Mouse (Mus musculus) MEL (cell line): ENCODE data around the gene Kif5a. TPM values are rescaled to one million over a fixed set of nuclear protein-coding genes. Genes with fewer than 3 reads are reported as not detected.

ENCODE experiments used
- DNase-seq: peaks from one replicate; pipeline ENCODE4 v3.0.0; 2011; ENCODE audit warnings: low read depth, low spot score
- H3K27ac ChIP-seq: 2 replicates; pipeline ENCODE4 v1.5.1; 2012; ENCODE audit warnings: low read depth, mild to moderate bottlenecking, control low read depth, low read length, moderate library complexity; ENCODE audit not compliant: control insufficient read depth
- H3K27me3 ChIP-seq, 2 experiments: fragments of 150-350 bp in 1 of 2; sonication (generic) in 1 of 2; 2 replicates each; pipeline ENCODE4 v1.6.1; 2012; ENCODE audit warnings: low read length in 2 of 2, mild to moderate bottlenecking in 2 of 2, improper control_type of control experiment in 1 of 2, moderate library complexity in 1 of 2; ENCODE audit not compliant: insufficient read depth in 2 of 2, control insufficient read depth in 1 of 2
- H3K36me3 ChIP-seq, 2 experiments: 2 replicates each; pipeline ENCODE4 v1.6.1; 2012 to 2014; ENCODE audit warnings: low read length in 2 of 2, improper control_type of control experiment in 1 of 2, inconsistent platforms in 1 of 2, mild to moderate bottlenecking in 1 of 2; ENCODE audit not compliant: insufficient read depth in 2 of 2, control insufficient read depth in 1 of 2
- H3K4me1 ChIP-seq, 2 experiments: fragments of 150-350 bp in 1 of 2; sonication (generic) in 1 of 2; 2 replicates each; pipeline ENCODE4 v1.6.1; 2012; ENCODE audit warnings: low read length in 2 of 2, improper control_type of control experiment in 1 of 2, mild to moderate bottlenecking in 1 of 2; ENCODE audit not compliant: insufficient read depth in 2 of 2, control insufficient read depth in 1 of 2
- H3K4me3 ChIP-seq, 2 experiments: fragments of 150-350 bp in 1 of 2; sonication (generic) in 1 of 2; 2 replicates each; pipeline ENCODE4 v1.5.1; 2012; ENCODE audit warnings: low read depth in 2 of 2, low read length in 2 of 2, mild to moderate bottlenecking in 2 of 2, moderate library complexity in 2 of 2, control low read depth in 1 of 2, improper control_type of control experiment in 1 of 2; ENCODE audit not compliant: control insufficient read depth in 1 of 2, insufficient read depth in 1 of 2
- H3K79me2 ChIP-seq: 2 replicates; pipeline ENCODE4 v1.6.1; 2012; ENCODE audit warnings: mild to moderate bottlenecking, low read length, moderate library complexity; ENCODE audit not compliant: control insufficient read depth, poor library complexity, insufficient read depth
- H3K9ac ChIP-seq: 2 replicates; pipeline ENCODE4 v1.6.1; 2012; ENCODE audit warnings: low read depth, mild to moderate bottlenecking, control low read depth, low read length, moderate library complexity; ENCODE audit not compliant: control insufficient read depth, poor library complexity, severe bottlenecking
- H3K9me3 ChIP-seq: fragments of 150-350 bp; sonication (generic); replicated peaks from 2 replicates; pipeline ENCODE4 v1.6.1; 2012; ENCODE audit warnings: mild to moderate bottlenecking, low read length, improper control_type of control experiment, moderate library complexity; ENCODE audit not compliant: insufficient read depth
- CHD1 ChIP-seq: IDR thresholded peaks from 2 replicates; pipeline ENCODE4 v1.6.1; 2012; ENCODE audit warnings: low read depth, mild to moderate bottlenecking, inconsistent platforms, low read length, improper control_type of control experiment
- ELF1 ChIP-seq: IDR thresholded peaks from 2 replicates; pipeline ENCODE4 v1.6.1; 2014; ENCODE audit warnings: low read depth, mild to moderate bottlenecking, inconsistent platforms, low read length, improper control_type of control experiment, moderate library complexity
- ETS1 ChIP-seq: IDR thresholded peaks from 2 replicates; pipeline ENCODE4 v1.6.1; 2012; ENCODE audit warnings: low read depth, mild to moderate bottlenecking, inconsistent platforms, low read length, improper control_type of control experiment, moderate library complexity
- GATA1 ChIP-seq: IDR thresholded peaks from 2 replicates; pipeline ENCODE4 v1.6.1; 2011; ENCODE audit warnings: low read depth, low read length, improper control_type of control experiment
- HCFC1 ChIP-seq: IDR thresholded peaks from 2 replicates; pipeline ENCODE4 v1.6.1; 2012; ENCODE audit warnings: low read depth, mild to moderate bottlenecking, inconsistent platforms, low read length, improper control_type of control experiment, moderate library complexity
- JUND ChIP-seq: IDR thresholded peaks from 2 replicates; pipeline ENCODE4 v1.6.1; 2011; ENCODE audit warnings: low read depth, mild to moderate bottlenecking, improper control_type of control experiment, low read length
- MAX ChIP-seq: IDR thresholded peaks from 2 replicates; pipeline ENCODE4 v1.6.1; 2011; ENCODE audit warnings: low read length, improper control_type of control experiment
- MEF2A ChIP-seq: IDR thresholded peaks from 2 replicates; pipeline ENCODE4 v1.6.1; 2014; ENCODE audit warnings: low read depth, mild to moderate bottlenecking, inconsistent platforms, low read length, improper control_type of control experiment; ENCODE audit not compliant: poor library complexity, insufficient replicate concordance, severe bottlenecking; ENCODE audit errors: extremely low read depth
- MXI1 ChIP-seq: IDR thresholded peaks from 2 replicates; pipeline ENCODE4 v1.6.1; 2011; ENCODE audit warnings: mild to moderate bottlenecking, low read depth, low read length, improper control_type of control experiment
- NELFE ChIP-seq: IDR thresholded peaks from 2 replicates; pipeline ENCODE4 v1.6.1; 2011; ENCODE audit warnings: low read depth, low read length, improper control_type of control experiment
- NRF1 ChIP-seq: IDR thresholded peaks from 2 replicates; pipeline ENCODE4 v1.6.1; 2014; ENCODE audit warnings: low read depth, mild to moderate bottlenecking, inconsistent platforms, low read length, improper control_type of control experiment, moderate library complexity; ENCODE audit not compliant: poor library complexity, insufficient read depth, severe bottlenecking
- POLR2A ChIP-seq, 2 experiments: IDR thresholded peaks; 2 replicates each; pipeline ENCODE4 v1.6.1; 2011 to 2012; ENCODE audit warnings: low read length in 2 of 2, mild to moderate bottlenecking in 2 of 2, control low read depth in 1 of 2, improper control_type of control experiment in 1 of 2, low read depth in 1 of 2, moderate library complexity in 1 of 2; ENCODE audit not compliant: control insufficient read depth in 1 of 2, insufficient read depth in 1 of 2, poor library complexity in 1 of 2
- RCOR1 ChIP-seq: IDR thresholded peaks from 2 replicates; pipeline ENCODE4 v1.6.1; 2012; ENCODE audit warnings: low read depth, mild to moderate bottlenecking, inconsistent platforms, low read length, improper control_type of control experiment
- SIN3A ChIP-seq: IDR thresholded peaks from 2 replicates; pipeline ENCODE4 v1.6.1; 2012; ENCODE audit warnings: low read length, improper control_type of control experiment, inconsistent platforms
- TAL1 ChIP-seq: IDR thresholded peaks from 2 replicates; pipeline ENCODE4 v1.6.1; 2012; ENCODE audit warnings: mild to moderate bottlenecking, inconsistent platforms, low read length, moderate library complexity, mixed read lengths
- USF1 ChIP-seq: IDR thresholded peaks from 2 replicates; pipeline ENCODE4 v1.6.1; 2014; ENCODE audit warnings: low read depth, mild to moderate bottlenecking, inconsistent platforms, low read length, improper control_type of control experiment, moderate library complexity
- USF2 ChIP-seq, 2 experiments: IDR thresholded peaks; 2 replicates each; pipeline ENCODE4 v1.6.1; 2011 to 2012; ENCODE audit warnings: improper control_type of control experiment in 2 of 2, low read length in 2 of 2, borderline replicate concordance in 1 of 2, inconsistent platforms in 1 of 2, low read depth in 1 of 2, mild to moderate bottlenecking in 1 of 2; ENCODE audit not compliant: insufficient read depth in 1 of 2
- ZC3H11A ChIP-seq: IDR thresholded peaks from 2 replicates; pipeline ENCODE4 v1.6.1; 2012; ENCODE audit warnings: low read depth, mild to moderate bottlenecking, inconsistent platforms, low read length, improper control_type of control experiment
- ZMIZ1 ChIP-seq: IDR thresholded peaks from 2 replicates; pipeline ENCODE4 v1.6.1; 2012; ENCODE audit warnings: low read depth, mild to moderate bottlenecking, inconsistent platforms, low read length, improper control_type of control experiment, moderate library complexity
- polyA plus RNA-seq, 2 experiments: library from polyadenylated mRNA; stranded (reverse) in 1 of 2; unstranded in 1 of 2; fragments of >175 nt in 1 of 2; fragments of >200 nt in 1 of 2; gene quantifications; 2 replicates each; pipeline versions ENCODE4 v1.2.1 to v1.2.4; 2012; ENCODE audit warnings: low replicate concordance in 2 of 2, low read depth in 1 of 2; ENCODE audit not compliant: insufficient read length in 2 of 2, insufficient read depth in 1 of 2, missing spikeins in 1 of 2
- total RNA-seq: library from RNA; depleted of rRNA; stranded (reverse); fragments of 300-350 nt; gene quantifications from 2 replicates; pipeline ENCODE4 v1.2.3, GENCODE M21; 2012

Kif5a gene
- total and polyA plus RNA-seq, 3 experiments = 0.42 to 1.3 TPM; not detected in 1

- peak; percentile 91 for DNase-seq
- H3K27ac ChIP-seq = peak within 1 kb of the TSS; percentile 46
These were observed 51.7 kb downstream of the Kif5a start, which contains the start of gene Pip4k2c for GRCm38 (mm10) chr10:127211414-127211854. Gene Pip4k2c, minus strand, starts transcription at chr10:127211585.

GRCm38 (mm10) chr10:127210961-127211405 lies 52.2 kb downstream of the Kif5a start:
- Histone ChIP-seq H3K27ac (peak overlapping the region; percentile 46), H3K79me2 (peaks cover 29% of the 10 kb centered on the region), H3K9ac (peak overlapping the region; percentile 84), H3K9me3 (no peaks in the 10 kb centered on the region), H3K4me1 (peaks cover 4 to 19% of the 10 kb centered on the region in 2 experiments)
- DNase-seq = no peak
- TF ChIP-seq MXI1 = peak; percentile 57
- TF ChIP-seq CHD1 = no peak
- TF ChIP-seq, all 39 proteins: peak for 1
- Histone ChIP-seq H3K27me3 (no peaks in the 10 kb centered on the region), H3K36me3 (peaks cover 0 to 8% of the 10 kb centered on the region in 2 experiments; a peak in 3 of 4 replicates), H3K4me3 (peak overlapping the region; percentile 56 to 77)

More at GRCm38 (mm10) chr10:127211414-127211854, 51.7 kb downstream of the Kif5a start, which contains the start of gene Pip4k2c:
- Histone ChIP-seq H3K9ac (peak within 1 kb of the TSS; percentile 84), H3K27me3 (no peaks in the 10 kb centered on the region), H3K4me1 (peaks cover 2 to 16% of the 10 kb centered on the region in 2 experiments), H3K9me3 (no peaks in the 10 kb centered on the region), H3K36me3 (peaks cover 0 to 7% of the 10 kb centered on the region in 2 experiments; a peak in 2 of 4 replicates), H3K79me2 (peaks cover 27% of the 10 kb centered on the region), H3K4me3 (peak within 1 kb of the TSS; percentile 56 to 77)
- TF ChIP-seq RCOR1 (no peak), ETS1 (no peak), TAL1 (no peak), SIN3A (peak; percentile 87), USF2 (IDR thresholded peaks at IDR 0.05; ENCODE audit: borderline replicate concordance in 1 of 2, insufficient read depth in 1 of 2, low read depth in 1 of 2, low read length in 2 of 2) (peak; percentile 47 to 87; a peak in 3 of 4 replicates), HCFC1 (peak; percentile 76), JUND (no peak), POLR2A (IDR thresholded peaks at IDR 0.05; ENCODE audit: control insufficient read depth in 1 of 2, insufficient read depth in 1 of 2, low read depth in 1 of 2, low read length in 2 of 2, poor library complexity in 1 of 2) (peak; percentile 52 to 80; a peak in 2 of 4 replicates), MEF2A (no peak), ZC3H11A (no peak), GATA1 (no peak), MXI1 (peak; percentile 29; the same call in 1 of the 2 replicates), NRF1 (peak; percentile 66), ELF1 (peak; percentile 96), NELFE (peak; percentile 69), ZMIZ1 (no peak), MAX (peak; percentile 64; the same call in 1 of the 2 replicates), CHD1 (no peak), USF1 (peak; percentile 98)
